Mouse (Mus musculus) lung, postnatal 10 days (tissue): ENCODE results near the gene Zfp414.

Source experiments
- DNase-seq: peaks from one replicate; pipeline ENCODE4 v3.0.0; 2021

Zfp414 gene

DNA sequence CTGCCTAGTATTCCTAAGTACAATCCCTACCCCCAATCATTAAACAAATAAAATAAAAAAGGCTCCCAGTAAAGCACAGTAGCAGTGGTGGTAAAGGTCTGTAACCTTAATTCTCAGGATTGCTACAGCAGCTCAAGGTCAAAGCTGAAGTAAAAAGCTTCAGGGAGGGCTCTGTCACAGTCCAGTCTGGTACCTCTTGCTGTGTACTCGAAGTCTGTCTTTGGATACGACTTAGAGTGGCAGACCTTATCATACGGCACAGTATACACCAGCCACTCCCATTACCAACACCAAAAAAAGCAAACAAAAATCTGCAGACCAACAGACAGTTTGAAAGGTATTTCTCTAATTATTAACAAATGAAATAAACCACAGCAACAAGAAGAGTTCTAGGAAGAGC lies 37.9 kb downstream of the Zfp414 start:
- no peak for DNase-seq

DNA sequence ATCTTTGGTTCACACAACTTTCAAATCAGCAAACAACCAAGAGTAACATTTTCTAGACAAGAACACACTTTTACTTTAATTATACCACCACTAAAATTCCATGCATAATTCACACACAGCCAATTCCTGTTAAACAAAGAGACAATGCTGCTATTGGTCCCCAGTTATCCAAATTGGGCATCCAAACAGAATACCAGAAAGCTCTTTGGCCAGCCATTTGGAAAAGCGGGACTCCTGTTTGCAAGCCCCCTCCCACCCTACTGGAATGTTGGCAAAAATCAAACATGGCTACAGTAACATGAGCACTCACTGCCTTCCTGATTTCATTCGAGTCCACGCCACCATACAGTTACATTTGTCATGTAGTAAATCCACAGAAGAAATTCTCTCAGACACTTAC lies 40.8 kb downstream of the Zfp414 start:
- DNase-seq = no peak

GRCm38 (mm10) chr17:33673837-33674236 lies 44.9 kb downstream of the Zfp414 start:
- DNase-seq = no peak

- DNase-seq = peak; percentile 32
Measured at GRCm38 (mm10) chr17:33675452-33675851, 46.6 kb downstream of the Zfp414 start.

DNA sequence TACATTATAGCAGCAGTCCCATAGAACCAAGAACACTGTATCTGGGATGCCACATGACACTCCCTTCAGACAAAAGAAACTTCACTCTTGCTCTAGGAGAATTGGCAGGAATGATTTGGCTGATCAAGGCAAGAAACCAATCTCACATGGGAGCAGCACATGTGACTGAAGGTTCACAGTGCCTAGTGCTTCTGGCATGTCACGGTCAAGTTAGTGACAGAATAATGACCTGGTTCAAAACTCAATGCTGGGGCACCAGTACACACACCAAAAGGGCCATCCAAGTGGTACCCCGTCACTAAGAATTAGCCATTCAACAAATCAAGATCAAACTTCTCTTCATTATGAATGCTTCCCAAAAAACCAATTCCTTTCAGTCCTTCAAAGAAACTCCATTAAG lies 47.2 kb downstream of the Zfp414 start:
- no peak for DNase-seq

DNA sequence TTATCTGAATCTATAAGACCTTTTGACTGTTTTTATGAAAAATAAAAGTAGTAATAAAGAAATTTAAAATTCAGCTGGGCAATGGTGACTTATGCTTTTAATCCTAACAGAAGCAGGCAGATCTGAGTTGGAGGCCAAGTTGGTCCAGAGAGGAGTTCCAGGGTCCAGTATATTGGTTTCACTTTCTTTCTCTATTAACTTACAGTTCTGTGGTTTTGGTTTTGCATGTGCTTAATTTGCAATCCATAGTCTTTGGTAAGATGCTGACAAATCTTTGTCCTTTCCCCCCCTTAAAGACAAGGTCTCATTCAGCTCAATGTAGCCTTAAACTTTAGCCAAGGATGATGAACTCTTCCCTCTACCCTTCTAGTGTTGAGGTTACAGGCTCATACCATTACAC lies 49.9 kb downstream of the Zfp414 start:
- no peak for DNase-seq
